Mouse (Mus musculus) heart, embryonic 14.5 days (tissue): ENCODE results near the gene Amot. TPM values are rescaled to one million over a fixed set of nuclear protein-coding genes. Genes with fewer than 3 reads are reported as not detected.

Experiments
- ATAC-seq: fragments of 200-750 bp; cut with Nextera tagmentation; 2 replicates; pipeline ENCODE4 v1.8.0; 2017; ENCODE audit warnings: low read depth, moderate TSS enrichment; ENCODE audit not compliant: insufficient number of reproducible peaks, insufficient read depth, low FRiP score
- H3K27ac ChIP-seq, 2 experiments: fragments of 200-500 bp in 1 of 2; fragments of 300-500 bp in 1 of 2; sonication (generic) in 1 of 2; replicated peaks in 1 of 2; 2 replicates each; pipeline ENCODE4 v1.5.1; 2012 to 2014; ENCODE audit warnings: low read depth in 2 of 2, low read length in 2 of 2, control low read depth in 1 of 2, mild to moderate bottlenecking in 1 of 2, mixed read lengths in 1 of 2; ENCODE audit not compliant: control insufficient read depth in 1 of 2, insufficient read depth in 1 of 2
- H3K27me3 ChIP-seq: fragments of 300-500 bp; sonication (generic); 2 replicates; pipeline ENCODE4 v1.6.1; 2014; ENCODE audit warnings: mild to moderate bottlenecking, low read length, control low read depth; ENCODE audit not compliant: control insufficient read depth, insufficient read depth
- H3K36me3 ChIP-seq: fragments of 300-500 bp; sonication (generic); 2 replicates; pipeline ENCODE4 v1.6.1; 2014; ENCODE audit warnings: mild to moderate bottlenecking, control low read depth, low read length, mixed read lengths; ENCODE audit not compliant: control insufficient read depth, insufficient read depth
- H3K4me1 ChIP-seq, 2 experiments: fragments of 200-500 bp in 1 of 2; fragments of 300-500 bp in 1 of 2; sonication (generic) in 1 of 2; 2 replicates each; pipeline ENCODE4 v1.6.1; 2012 to 2014; ENCODE audit warnings: low read length in 2 of 2, control low read depth in 1 of 2, mixed read lengths in 1 of 2; ENCODE audit not compliant: control insufficient read depth in 2 of 2, insufficient read depth in 2 of 2
- H3K4me2 ChIP-seq: fragments of 300-500 bp; sonication (generic); 2 replicates; pipeline ENCODE4 v1.6.1; 2014; ENCODE audit warnings: mild to moderate bottlenecking, low read length
- H3K4me3 ChIP-seq, 2 experiments: fragments of 200-500 bp in 1 of 2; fragments of 300-500 bp in 1 of 2; sonication (generic) in 1 of 2; 2 replicates each; pipeline ENCODE4 v1.5.1; 2012 to 2014; ENCODE audit warnings: low read length in 2 of 2, mild to moderate bottlenecking in 2 of 2, control low read depth in 1 of 2, low read depth in 1 of 2, moderate library complexity in 1 of 2; ENCODE audit not compliant: control insufficient read depth in 1 of 2, insufficient read depth in 1 of 2
- H3K9ac ChIP-seq: fragments of 300-500 bp; sonication (generic); 2 replicates; pipeline ENCODE4 v1.6.1; 2014; ENCODE audit warnings: mild to moderate bottlenecking, low read length
- H3K9me3 ChIP-seq: fragments of 300-500 bp; sonication (generic); 2 replicates; pipeline ENCODE4 v1.6.1; 2016; ENCODE audit warnings: low read length, control low read depth; ENCODE audit not compliant: control insufficient read depth
- WGBS: fragments of 180-500 bp; shearing (Covaris S2); extraction: QIAGEN DNeasy Blood & Tissue Kit; methylation state at CpG from one replicate; pipeline ENCODE4 v1.1.7; 2014; 5-methylcytosine and 5-hydroxymethylcytosine counted together
- polyA plus RNA-seq: library from polyadenylated mRNA; unstranded; fragments of >200 nt; fragmentation: Nextera tagmentation; extraction: Ambion mirVana; gene quantifications from 2 replicates; pipeline ENCODE4 v1.2.1, GENCODE M21; 2014

The Amot gene
- polyA plus RNA-seq, 1 experiment from 2014 or later = 5.8 TPM

DNA sequence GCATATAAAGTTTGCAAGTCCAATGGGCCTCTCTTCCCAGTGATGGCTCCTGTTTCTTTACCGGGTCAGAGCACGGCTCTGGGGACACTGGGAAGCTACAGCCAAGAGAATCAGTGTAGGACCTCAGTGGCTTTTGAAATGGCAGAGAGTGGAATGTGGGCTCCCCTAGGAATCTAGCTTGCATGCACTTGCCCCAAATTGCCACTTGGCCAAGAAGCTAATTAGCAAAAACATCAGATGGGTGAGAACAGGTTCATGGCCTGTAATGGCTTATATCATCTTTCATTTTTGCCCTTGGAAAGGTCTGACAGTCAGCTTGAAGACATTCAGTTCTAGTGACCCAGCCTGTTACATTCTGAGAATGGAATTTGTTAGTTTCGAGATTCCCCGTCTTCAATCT, 9.6 kb downstream of the Amot start:
- Histone ChIP-seq H3K4me3 (no peak overlapping the region), H3K4me2 (no peak overlapping the region), H3K4me1 (peaks cover 2 to 4% of the 10 kb centered on the region in 2 experiments; a peak in 2 of 4 replicates), H3K27ac (no peak overlapping the region), H3K9me3 (no peaks in the 10 kb centered on the region), H3K27me3 (no peaks in the 10 kb centered on the region), H3K36me3 (no peaks in the 10 kb centered on the region), H3K9ac (no peak overlapping the region)
- no peak for ATAC-seq
- 77% methylated on average over 4 of the region's 4 CpGs for WGBS

DNA sequence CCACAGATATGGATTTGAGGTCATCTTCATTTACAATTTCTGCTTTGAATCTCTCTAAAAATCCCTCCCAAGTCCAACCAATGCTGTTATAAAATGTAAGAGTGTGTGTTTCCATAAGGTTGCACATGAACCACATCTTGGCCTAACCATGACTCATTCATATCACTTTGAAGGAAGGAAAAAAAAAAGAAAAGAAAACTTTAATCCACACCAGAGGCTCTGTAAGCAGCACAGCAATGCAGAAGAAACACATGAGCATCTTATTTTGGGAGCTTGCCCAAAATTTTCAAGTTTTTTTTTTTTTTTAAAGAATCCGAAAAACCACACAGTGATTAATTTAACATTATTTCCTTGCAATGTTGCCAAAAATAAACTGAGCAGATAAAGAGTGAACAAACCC, 14.2 kb downstream of the Amot start:
- no peaks in the 10 kb centered on the region for H3K27me3 ChIP-seq
- no peaks in the 10 kb centered on the region for H3K36me3 ChIP-seq
- H3K27ac ChIP-seq = no peak overlapping the region
- whole genome bisulfite sequencing = 59% methylated on average over 1 of the region's 1 CpGs
- no peak overlapping the region for H3K4me3 ChIP-seq
- no peaks in the 10 kb centered on the region for H3K9me3 ChIP-seq
- H3K4me1 ChIP-seq = no peaks in the 10 kb centered on the region
- H3K4me2 ChIP-seq = no peak overlapping the region
- no peak for ATAC-seq
- H3K9ac ChIP-seq = no peak overlapping the region

DNA sequence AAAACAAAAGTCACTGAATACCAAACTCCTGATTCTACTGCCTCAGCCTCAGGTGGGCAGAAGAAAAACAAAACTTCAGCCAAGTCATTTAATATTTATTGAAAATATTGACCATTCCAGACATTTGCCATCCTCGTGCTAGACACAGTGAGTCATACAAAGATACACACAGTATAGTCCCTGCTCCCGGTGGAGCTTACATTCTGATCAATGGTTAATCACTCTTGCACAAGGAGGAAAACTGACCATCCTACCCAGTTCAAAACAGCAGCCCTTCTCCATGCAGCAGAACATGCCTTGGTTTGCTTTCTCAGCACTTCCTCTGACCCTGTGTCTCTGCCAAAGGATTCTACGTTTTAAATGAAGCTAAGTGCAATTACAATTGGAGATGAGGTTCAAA, 14.6 kb downstream of the Amot start:
- ATAC-seq = no peak
- H3K9me3 ChIP-seq = no peaks in the 10 kb centered on the region
- no peak overlapping the region for H3K4me2 ChIP-seq

DNA sequence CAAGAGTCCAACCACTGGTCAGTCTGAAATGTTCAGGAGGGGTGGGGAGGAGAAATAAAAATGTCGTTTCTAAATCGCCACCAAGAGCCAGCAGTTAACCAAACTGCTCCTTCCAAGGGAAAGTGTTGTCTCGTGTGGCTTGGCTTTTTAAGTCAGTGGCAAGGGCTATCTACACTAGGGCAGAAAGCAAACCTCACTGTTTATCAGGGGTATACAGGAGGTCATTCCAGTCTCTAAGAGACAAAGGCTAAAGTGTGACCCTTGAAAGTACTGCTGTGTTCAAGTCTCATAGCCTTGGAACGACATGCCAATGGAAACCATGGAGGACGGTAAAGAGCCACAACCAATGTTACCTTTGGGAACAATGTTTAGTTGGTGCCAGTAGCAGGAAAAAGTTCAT, 15.0 kb downstream of the Amot start:
- no peaks in the 10 kb centered on the region for H3K27me3 ChIP-seq
- H3K4me3 ChIP-seq = no peak overlapping the region
- ATAC-seq = no peak

More for the DNA sequence above, 14.6 kb downstream of the Amot start:
- Histone ChIP-seq H3K27me3 (no peaks in the 10 kb centered on the region), H3K36me3 (no peaks in the 10 kb centered on the region), H3K9ac (no peak overlapping the region), H3K4me3 (no peak overlapping the region), H3K27ac (no peak overlapping the region), H3K4me1 (no peaks in the 10 kb centered on the region)
- WGBS = 54% methylated on average over 3 of the region's 3 CpGs

DNA sequence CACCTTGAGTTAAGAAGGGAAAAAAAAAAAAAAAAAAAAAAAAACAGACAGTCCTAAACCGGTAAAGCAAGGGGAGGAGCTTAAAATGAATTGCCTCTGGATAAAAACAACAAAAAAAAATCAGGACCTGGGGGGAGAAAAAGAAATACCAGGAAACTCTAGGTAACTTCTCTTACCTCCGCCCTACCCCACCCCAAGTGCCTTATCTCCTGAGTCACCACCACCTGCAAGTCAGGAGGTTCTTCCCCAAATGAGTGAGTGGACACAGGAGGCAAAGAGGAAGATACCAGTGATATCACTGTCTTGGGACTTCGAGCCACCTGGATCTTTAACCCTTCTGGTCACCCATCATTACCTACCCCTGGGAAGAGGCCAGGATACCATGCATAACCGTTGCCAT, 19.5 kb downstream of the Amot start:
- Histone ChIP-seq H3K4me2 (no peak overlapping the region), H3K27ac (no peak overlapping the region), H3K9me3 (no peaks in the 10 kb centered on the region), H3K36me3 (no peaks in the 10 kb centered on the region), H3K27me3 (no peaks in the 10 kb centered on the region), H3K9ac (no peak overlapping the region), H3K4me3 (no peak overlapping the region), H3K4me1 (0 out of 4 replicates have a peak, but pooled peaks cover 0 to 2% of the 10 kb centered on the region in 2 experiments)
- WGBS = 50% methylated on average over 4 of the region's 4 CpGs
- no peak for ATAC-seq

More for the DNA sequence above, 15.0 kb downstream of the Amot start:
- Histone ChIP-seq H3K27ac (no peak overlapping the region), H3K9ac (no peak overlapping the region), H3K36me3 (no peaks in the 10 kb centered on the region), H3K9me3 (no peaks in the 10 kb centered on the region), H3K4me2 (no peak overlapping the region), H3K4me1 (no peaks in the 10 kb centered on the region)
- 74% methylated on average over 5 of the region's 5 CpGs for WGBS

DNA sequence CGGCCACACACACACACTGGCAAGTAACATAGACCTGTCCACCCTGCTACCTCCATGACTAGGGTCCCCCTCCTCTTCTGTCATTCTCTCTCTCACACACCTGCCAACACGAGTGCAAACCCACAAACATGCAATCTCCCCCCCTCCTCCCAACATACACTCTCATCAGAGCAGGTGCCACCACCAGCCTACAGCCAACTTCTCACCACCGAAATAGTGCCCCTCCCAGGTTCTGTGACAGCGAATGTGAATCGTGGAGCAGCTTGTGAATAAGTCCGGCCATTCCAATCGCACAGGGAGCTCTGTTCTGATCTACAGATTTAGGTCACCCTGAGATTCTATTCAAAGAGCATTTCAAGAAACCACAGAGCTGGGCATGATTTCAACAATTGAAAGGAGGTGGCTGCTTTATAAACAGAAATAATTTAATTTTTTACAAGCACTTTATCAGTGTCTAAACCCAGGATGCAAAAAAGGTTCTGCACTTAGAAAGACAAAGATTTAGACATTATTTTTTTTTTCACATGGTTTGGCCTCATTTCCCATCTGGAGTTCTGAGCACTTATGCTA, 21.4 kb downstream of the Amot start:
- Histone ChIP-seq H3K27ac (no peak overlapping the region), H3K4me3 (no peak overlapping the region), H3K4me1 (0 out of 4 replicates have a peak, but pooled peaks cover 0 to 2% of the 10 kb centered on the region in 2 experiments), H3K9ac (no peak overlapping the region), H3K4me2 (no peak overlapping the region), H3K36me3 (no peaks in the 10 kb centered on the region), H3K27me3 (no peaks in the 10 kb centered on the region), H3K9me3 (no peaks in the 10 kb centered on the region)
- ATAC-seq = no peak
- WGBS = 68% methylated on average over 7 of the region's 7 CpGs

DNA sequence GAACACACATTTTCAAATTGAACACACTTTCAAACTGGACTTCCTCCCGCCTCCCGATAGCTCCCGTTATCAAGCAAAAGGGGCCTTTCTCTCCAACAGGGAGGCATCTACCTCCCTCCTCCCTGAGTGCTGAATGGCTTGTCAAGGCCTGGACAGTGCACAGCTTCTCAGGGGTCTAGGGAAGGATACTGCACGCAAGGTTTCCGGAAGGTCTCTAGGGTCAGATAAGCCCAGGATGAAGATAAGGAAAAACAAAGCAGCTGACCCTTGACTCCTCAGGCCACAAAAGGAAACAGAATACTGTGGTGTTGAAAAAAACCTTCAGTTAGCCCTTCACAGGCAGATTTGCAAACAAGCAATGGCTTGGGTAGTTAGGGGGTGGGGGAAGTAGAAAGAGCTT, 22.6 kb downstream of the Amot start:
- H3K27me3 ChIP-seq = no peaks in the 10 kb centered on the region
- H3K9ac ChIP-seq = no peak overlapping the region
- H3K36me3 ChIP-seq = no peaks in the 10 kb centered on the region
- no peak overlapping the region for H3K4me3 ChIP-seq
- H3K4me2 ChIP-seq = no peak overlapping the region
- ATAC-seq = peak; percentile 73
- no peaks in the 10 kb centered on the region for H3K9me3 ChIP-seq
- no peak overlapping the region for H3K27ac ChIP-seq
- WGBS = 36% methylated on average over 5 of the region's 5 CpGs
- H3K4me1 ChIP-seq = 0 out of 4 replicates have a peak, but pooled peaks cover 0 to 2% of the 10 kb centered on the region in 2 experiments

DNA sequence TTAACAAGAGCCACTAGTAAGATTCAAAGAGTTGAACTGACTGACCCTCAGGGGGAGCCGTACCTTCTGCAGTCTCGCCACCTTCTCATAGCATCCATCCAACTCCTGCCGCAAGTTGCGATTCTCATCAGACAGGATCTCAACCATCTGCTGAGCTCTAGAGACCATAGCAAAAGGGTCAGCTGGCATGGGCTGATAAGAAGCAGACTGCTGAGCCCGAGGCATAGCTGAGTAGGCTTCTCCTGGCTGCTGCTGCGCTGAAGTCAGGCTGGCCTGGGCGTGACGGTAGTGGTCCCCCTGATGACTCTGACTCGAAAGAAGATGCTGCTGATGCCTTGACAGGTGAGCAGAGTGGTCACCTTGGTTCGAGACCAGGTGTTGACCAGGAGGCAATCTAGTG, 25.0 kb downstream of the Amot start:
- 63% methylated on average over 10 of the region's 10 CpGs for WGBS
- H3K36me3 ChIP-seq = no peaks in the 10 kb centered on the region
- H3K4me2 ChIP-seq = no peak overlapping the region
- no peaks in the 10 kb centered on the region for H3K27me3 ChIP-seq
- no peak for ATAC-seq
- no peak overlapping the region for H3K27ac ChIP-seq
- H3K9me3 ChIP-seq = no peaks in the 10 kb centered on the region
- H3K9ac ChIP-seq = no peak overlapping the region
- H3K4me3 ChIP-seq = no peak overlapping the region
- H3K4me1 ChIP-seq = 0 out of 4 replicates have a peak, but pooled peaks cover 0 to 2% of the 10 kb centered on the region in 2 experiments
